Mouse (Mus musculus): ENCODE results near the gene Optn.

DNA sequence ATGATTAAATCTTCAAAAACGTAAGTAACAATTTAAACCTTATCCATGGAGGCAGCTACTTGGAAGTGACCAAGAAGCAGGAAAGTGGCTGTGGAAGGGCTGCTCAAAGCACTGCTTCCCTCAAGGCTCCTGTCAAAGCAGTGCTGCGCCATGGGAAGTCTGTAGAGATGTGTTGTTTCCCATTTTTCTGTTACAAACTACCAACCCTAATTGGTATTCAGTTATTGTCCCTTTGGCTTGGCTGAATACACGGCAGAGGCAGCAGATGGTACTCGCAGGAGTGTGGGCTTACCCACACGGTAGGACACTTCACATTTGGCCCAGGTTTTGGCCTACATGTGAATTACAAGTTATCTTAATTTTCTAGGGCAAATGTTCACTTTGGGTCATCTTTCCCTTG is 25.5 kb downstream of the Optn start:
- TF ChIP-seq CTCF (IDR thresholded peaks at IDR 0.05; ENCODE audit: insufficient read depth, low read length) (no peak), POLR2A (IDR thresholded peaks at IDR 0.05; ENCODE audit: borderline replicate concordance, extremely low read depth, low read depth, low read length) (no peak)
